Mouse (Mus musculus): ENCODE measurements around the gene Cdk5rap1. TPM values are rescaled to one million over a fixed set of nuclear protein-coding genes. Genes with fewer than 3 reads are reported as not detected.
"Not testable (repeated sequence)": the region's sequence is repeated elsewhere in the genome, so short reads cannot be mapped to it uniquely, and the experiment has no call there.

The Cdk5rap1 gene
- polyA plus RNA-seq, 1 experiment = 14.2 TPM

DNA sequence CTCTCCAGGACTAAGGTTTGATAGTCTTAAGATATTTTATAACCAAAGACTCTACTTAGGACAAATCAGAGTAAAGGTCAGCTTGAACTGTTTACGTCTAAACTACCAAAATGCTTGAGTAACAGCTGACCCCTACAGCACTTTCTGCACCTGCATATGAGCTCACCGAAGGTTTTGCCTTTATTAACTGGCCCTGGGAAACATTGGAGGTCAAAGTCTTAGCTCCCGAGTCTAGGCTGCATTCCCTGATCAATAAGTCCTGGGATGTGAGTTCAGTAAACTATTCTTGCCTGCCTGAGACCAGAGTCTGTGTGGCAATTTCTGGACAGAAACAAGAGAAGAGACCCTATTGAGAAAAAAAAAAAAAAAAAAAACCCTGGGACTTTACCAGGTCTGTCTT is 24.7 kb downstream of the Cdk5rap1 start:
- Histone ChIP-seq H3K36me3 (ENCODE audit: control insufficient read depth, insufficient read depth, low read length) (peaks cover 21% of the 10 kb centered on the region), H3K27ac (ENCODE audit: control insufficient read depth, insufficient read depth, low read length) (no peak overlapping the region), H3K27me3 (ENCODE audit: control insufficient read depth, insufficient read depth, low read length) (no peaks in the 10 kb centered on the region), H3K4me1 (replicated peaks; ENCODE audit: control insufficient read depth, insufficient read depth, low read length) (no peaks in the 10 kb centered on the region), H3K4me3 (ENCODE audit: control insufficient read depth, insufficient read depth, low read length) (no peak overlapping the region)
- TF ChIP-seq CTCF (IDR thresholded peaks at IDR 0.05; ENCODE audit: borderline replicate concordance, control insufficient read depth, extremely low read depth, insufficient read depth, low read length, poor library complexity) (no peak), POLR2A (IDR thresholded peaks at IDR 0.05; ENCODE audit: control insufficient read depth, extremely low read depth, insufficient read depth, low read length, poor library complexity) (no peak)
- DNase-seq = no peak
- WGBS = 97% methylated on average over 3 of the region's 3 CpGs

- no peak for DNase-seq
- Histone ChIP-seq H3K4me3 (ENCODE audit: control insufficient read depth, insufficient read depth, low read length) (no peak overlapping the region), H3K36me3 (ENCODE audit: control insufficient read depth, insufficient read depth, low read length) (peaks cover 27% of the 10 kb centered on the region), H3K27me3 (ENCODE audit: control insufficient read depth, insufficient read depth, low read length) (no peaks in the 10 kb centered on the region), H3K27ac (ENCODE audit: control insufficient read depth, insufficient read depth, low read length) (no peak overlapping the region), H3K4me1 (replicated peaks; ENCODE audit: control insufficient read depth, insufficient read depth, low read length) (no peaks in the 10 kb centered on the region)
- TF ChIP-seq POLR2A (IDR thresholded peaks at IDR 0.05; ENCODE audit: control insufficient read depth, extremely low read depth, insufficient read depth, low read length, poor library complexity) = no peak
- no peak for TF ChIP-seq CTCF (IDR thresholded peaks at IDR 0.05; ENCODE audit: borderline replicate concordance, control insufficient read depth, extremely low read depth, insufficient read depth, low read length, poor library complexity)
- WGBS = 97% methylated on average over 2 of the region's 2 CpGs
Observed at GRCm38 (mm10) chr2:154339356-154339755, 33.5 kb downstream of the Cdk5rap1 start.

DNA sequence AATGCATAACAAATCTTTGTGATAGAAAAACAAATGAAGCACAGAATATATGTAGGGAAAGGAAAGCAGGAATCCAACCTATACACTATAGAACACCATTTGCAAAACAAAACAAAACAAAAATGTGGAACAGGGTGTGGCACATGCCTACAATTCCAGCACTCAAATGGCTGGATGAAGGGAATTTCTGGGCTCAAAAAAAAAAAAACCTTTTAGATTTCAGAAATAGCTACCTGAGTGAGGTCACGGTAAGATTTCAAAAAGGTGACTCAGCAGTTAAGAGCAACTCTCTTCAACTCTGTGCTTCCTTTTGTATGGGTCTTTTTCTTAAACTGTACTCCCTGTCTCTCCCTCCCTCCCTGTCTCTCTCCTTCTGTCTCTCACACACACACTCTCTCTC is 34.6 kb downstream of the Cdk5rap1 start:
- no peaks in the 10 kb centered on the region for H3K4me1 ChIP-seq (replicated peaks; ENCODE audit: control insufficient read depth, insufficient read depth, low read length)
- no peak for TF ChIP-seq CTCF (IDR thresholded peaks at IDR 0.05; ENCODE audit: borderline replicate concordance, control insufficient read depth, extremely low read depth, insufficient read depth, low read length, poor library complexity)
- TF ChIP-seq POLR2A (IDR thresholded peaks at IDR 0.05; ENCODE audit: control insufficient read depth, extremely low read depth, insufficient read depth, low read length, poor library complexity) = no peak
- WGBS = 88% methylated on average over 1 of the region's 1 CpGs
- H3K27me3 ChIP-seq (ENCODE audit: control insufficient read depth, insufficient read depth, low read length) = no peaks in the 10 kb centered on the region
- H3K27ac ChIP-seq (ENCODE audit: control insufficient read depth, insufficient read depth, low read length) = no peak overlapping the region
- DNase-seq = no peak
- H3K4me3 ChIP-seq (ENCODE audit: control insufficient read depth, insufficient read depth, low read length) = no peak overlapping the region
- peaks cover 27% of the 10 kb centered on the region for H3K36me3 ChIP-seq (ENCODE audit: control insufficient read depth, insufficient read depth, low read length)

DNA sequence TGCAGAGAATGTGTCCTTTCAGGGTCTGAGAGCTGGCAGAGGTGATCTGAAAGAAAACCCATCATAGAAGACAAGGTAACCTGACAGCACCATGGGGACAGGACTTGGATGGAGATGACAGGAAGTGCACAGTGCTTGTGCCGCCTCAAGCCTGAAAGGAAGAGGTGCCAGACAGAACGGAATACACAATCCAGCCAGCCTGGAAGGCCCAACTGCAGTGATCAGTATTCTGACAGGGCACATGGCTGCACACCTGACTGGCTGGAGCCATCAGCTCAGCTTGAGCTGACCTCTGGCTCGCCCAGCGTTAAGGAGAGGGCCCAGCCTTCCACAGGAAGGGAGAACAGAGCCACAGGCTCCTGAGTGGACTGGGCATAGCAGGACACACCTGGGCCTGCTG is 37.2 kb downstream of the Cdk5rap1 start:
- Histone ChIP-seq H3K4me3 (ENCODE audit: control insufficient read depth, insufficient read depth, low read length) (no peak overlapping the region), H3K27ac (ENCODE audit: control insufficient read depth, insufficient read depth, low read length) (no peak overlapping the region), H3K36me3 (ENCODE audit: control insufficient read depth, insufficient read depth, low read length) (peaks cover 2% of the 10 kb centered on the region), H3K27me3 (ENCODE audit: control insufficient read depth, insufficient read depth, low read length) (no peaks in the 10 kb centered on the region), H3K4me1 (replicated peaks; ENCODE audit: control insufficient read depth, insufficient read depth, low read length) (no peaks in the 10 kb centered on the region)
- WGBS = 93% methylated on average over 4 of the region's 4 CpGs
- DNase-seq = no peak
- TF ChIP-seq CTCF (IDR thresholded peaks at IDR 0.05; ENCODE audit: borderline replicate concordance, control insufficient read depth, extremely low read depth, insufficient read depth, low read length, poor library complexity) = no peak

GRCm38 (mm10) chr2:154326852-154327251 is 46.0 kb downstream of the Cdk5rap1 start:
- H3K36me3 ChIP-seq (ENCODE audit: control insufficient read depth, insufficient read depth, low read length) = no peaks in the 10 kb centered on the region
- no peaks in the 10 kb centered on the region for H3K4me1 ChIP-seq (replicated peaks; ENCODE audit: control insufficient read depth, insufficient read depth, low read length)
- no peaks in the 10 kb centered on the region for H3K27me3 ChIP-seq (ENCODE audit: control insufficient read depth, insufficient read depth, low read length)
- DNase-seq = no peak
- no peak for TF ChIP-seq POLR2A (IDR thresholded peaks at IDR 0.05; ENCODE audit: control insufficient read depth, extremely low read depth, insufficient read depth, low read length, poor library complexity)
- no peak overlapping the region for H3K27ac ChIP-seq (ENCODE audit: control insufficient read depth, insufficient read depth, low read length)
- 88% methylated on average over 3 of the region's 3 CpGs for WGBS
- no peak overlapping the region for H3K4me3 ChIP-seq (ENCODE audit: control insufficient read depth, insufficient read depth, low read length)

DNA sequence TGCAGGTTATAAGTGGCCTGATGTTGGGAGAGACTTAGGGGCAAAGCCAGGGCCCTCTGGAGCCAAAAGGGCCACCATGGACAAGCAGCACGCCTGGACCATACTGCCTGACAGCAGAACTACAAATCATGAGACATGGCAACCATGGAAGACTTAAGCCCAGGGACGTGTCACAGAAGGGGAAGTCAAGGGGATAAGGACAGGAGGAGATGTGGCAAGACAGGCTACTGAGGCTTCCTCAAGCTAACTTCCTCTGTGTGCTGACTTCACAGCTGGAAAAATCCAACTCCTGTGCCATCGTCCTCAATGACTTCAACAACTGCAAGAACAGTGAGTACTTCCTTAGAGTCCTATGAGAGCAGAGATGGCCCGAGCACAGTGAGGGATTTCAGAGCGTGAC is 59.0 kb downstream of the Cdk5rap1 start:
- DNase-seq; H3K27me3 ChIP-seq (ENCODE audit: control insufficient read depth, insufficient read depth, low read length); H3K4me1 ChIP-seq (replicated peaks; ENCODE audit: control insufficient read depth, insufficient read depth, low read length); H3K27ac ChIP-seq (ENCODE audit: control insufficient read depth, insufficient read depth, low read length); H3K4me3 ChIP-seq (ENCODE audit: control insufficient read depth, insufficient read depth, low read length); H3K36me3 ChIP-seq (ENCODE audit: control insufficient read depth, insufficient read depth, low read length): not testable (repeated sequence)
- 53% methylated on average over 5 of the region's 5 CpGs for WGBS

DNA sequence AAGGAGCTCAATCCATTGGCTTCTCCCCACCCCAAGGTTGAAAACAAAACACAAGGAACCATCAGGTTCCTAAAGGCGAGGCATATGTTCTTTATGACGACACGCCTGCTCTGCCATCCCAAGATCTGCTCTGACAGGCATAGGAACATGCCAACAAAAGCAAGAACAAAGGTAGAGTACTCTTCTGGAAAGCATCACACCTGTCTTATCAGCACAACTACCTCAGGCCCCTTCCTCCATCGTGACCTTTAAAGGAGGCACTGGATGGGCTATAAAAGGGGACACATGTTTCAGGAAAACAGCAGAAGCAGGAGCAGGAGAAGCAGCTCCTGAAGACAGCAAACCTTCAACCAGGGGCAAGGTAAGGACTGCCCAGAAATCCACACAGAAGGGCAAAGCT is 65.9 kb downstream of the Cdk5rap1 start, which contains the start of gene Bpifb9b:
TSS of gene Bpifb9b (plus strand) at position 301 of the 400 bp plus-strand sequence.
- H3K4me1 ChIP-seq (replicated peaks; ENCODE audit: control insufficient read depth, insufficient read depth, low read length); H3K27ac ChIP-seq (ENCODE audit: control insufficient read depth, insufficient read depth, low read length); DNase-seq; H3K4me3 ChIP-seq (ENCODE audit: control insufficient read depth, insufficient read depth, low read length); H3K27me3 ChIP-seq (ENCODE audit: control insufficient read depth, insufficient read depth, low read length); H3K36me3 ChIP-seq (ENCODE audit: control insufficient read depth, insufficient read depth, low read length): not testable (repeated sequence)
- 90% methylated on average over 4 of the region's 4 CpGs for WGBS

- H3K27me3 ChIP-seq (ENCODE audit: control insufficient read depth, insufficient read depth, low read length); H3K27ac ChIP-seq (ENCODE audit: control insufficient read depth, insufficient read depth, low read length); DNase-seq; H3K4me3 ChIP-seq (ENCODE audit: control insufficient read depth, insufficient read depth, low read length); H3K4me1 ChIP-seq (replicated peaks; ENCODE audit: control insufficient read depth, insufficient read depth, low read length); H3K36me3 ChIP-seq (ENCODE audit: control insufficient read depth, insufficient read depth, low read length): not testable (repeated sequence)
- 88% methylated on average over 1 of the region's 3 CpGs for WGBS
Observed at GRCm38 (mm10) chr2:154304604-154305003, 68.2 kb downstream of the Cdk5rap1 start.
